Mouse (Mus musculus) large intestine, adult 2 months (tissue): ENCODE results near the gene Tpcn1. TPM values are rescaled to one million over a fixed set of nuclear protein-coding genes. Genes with fewer than 3 reads are reported as not detected.
"Not testable (repeated sequence)": the region's sequence is repeated elsewhere in the genome, so short reads cannot be mapped to it uniquely, and the experiment has no call there.

ENCODE experiments used
- DNase-seq: peaks from one replicate; pipeline ENCODE4 v3.0.0-alpha.2; 2012; ENCODE audit warnings: low read depth, low spot score
- WGBS: fragments of 180-500 bp; shearing (Covaris S2); methylation state at CpG from one replicate; pipeline ENCODE4 v1.1.7; 2018; 5-methylcytosine and 5-hydroxymethylcytosine counted together
- polyA plus RNA-seq: library from polyadenylated mRNA; depleted of rRNA; stranded (reverse); fragments of >200 nt; gene quantifications from 2 replicates; pipeline ENCODE4 v1.2.3, GENCODE M21; 2012

The Tpcn1 gene
- polyA plus RNA-seq, 1 experiment = 41.7 TPM

- WGBS = 77% methylated on average over 3 of the region's 3 CpGs
- DNase-seq = no peak
These were observed 65.8 kb downstream of the Tpcn1 start for GRCm38 (mm10) chr5:120522649-120523048.

- DNase-seq = no peak
- whole genome bisulfite sequencing = 24% methylated on average over 9 of the region's 9 CpGs
These were observed 70.9 kb downstream of the Tpcn1 start for GRCm38 (mm10) chr5:120517552-120517951.

GRCm38 (mm10) chr5:120516221-120516984 is 72.1 kb downstream of the Tpcn1 start:
- DNase-seq = no peak
- 54% methylated on average over 15 of the region's 15 CpGs for WGBS

GRCm38 (mm10) chr5:120515451-120515850 is 73.0 kb downstream of the Tpcn1 start:
- 71% methylated on average over 7 of the region's 7 CpGs for WGBS
- no peak for DNase-seq

- no peak for DNase-seq
These were observed 73.7 kb downstream of the Tpcn1 start for GRCm38 (mm10) chr5:120514754-120515153.

GRCm38 (mm10) chr5:120514031-120514677 is 74.3 kb downstream of the Tpcn1 start:
- 35% methylated on average over 9 of the region's 9 CpGs for WGBS
- DNase-seq = no peak

More at GRCm38 (mm10) chr5:120514754-120515153, 73.7 kb downstream of the Tpcn1 start:
- WGBS = 4% methylated on average over 4 of the region's 4 CpGs

GRCm38 (mm10) chr5:120512911-120513555 is 75.4 kb downstream of the Tpcn1 start:
- DNase-seq = no peak
- whole genome bisulfite sequencing = 66% methylated on average over 15 of the region's 15 CpGs

GRCm38 (mm10) chr5:120511643-120512220 is 76.7 kb downstream of the Tpcn1 start:
- 2% methylated on average over 14 of the region's 14 CpGs for WGBS
- no peak for DNase-seq

- WGBS = under 1% methylated on average over 35 of the region's 36 CpGs
- DNase-seq = no peak
These were observed 77.4 kb downstream of the Tpcn1 start, which contains the start of gene Slc8b1 for GRCm38 (mm10) chr5:120510982-120511642. Gene Slc8b1, plus strand, starts transcription at chr5:120511168.

GRCm38 (mm10) chr5:120507311-120507710 is 81.2 kb downstream of the Tpcn1 start:
- DNase-seq = no peak
- 77% methylated on average over 4 of the region's 4 CpGs for WGBS

GRCm38 (mm10) chr5:120506490-120506889 is 82.0 kb downstream of the Tpcn1 start:
- no peak for DNase-seq
- 59% methylated on average over 9 of the region's 9 CpGs for WGBS

- no peak for DNase-seq
- 39% methylated on average over 9 of the region's 9 CpGs for WGBS
These were observed 82.7 kb downstream of the Tpcn1 start for GRCm38 (mm10) chr5:120505781-120506180.

- peak; percentile 82 for DNase-seq
- WGBS = 14% methylated on average over 16 of the region's 16 CpGs
These were observed 83.1 kb downstream of the Tpcn1 start for GRCm38 (mm10) chr5:120505368-120505767.

- no peak for DNase-seq
- WGBS = 1% methylated on average over 54 of the region's 55 CpGs
These were observed 85.2 kb downstream of the Tpcn1 start, which contains the start of gene Plbd2 for GRCm38 (mm10) chr5:120503144-120503795. Gene Plbd2, minus strand, starts transcription at chr5:120503625.

GRCm38 (mm10) chr5:120502675-120503143 is 85.8 kb downstream of the Tpcn1 start:
- WGBS = 3% methylated on average over 12 of the region's 12 CpGs
- no peak for DNase-seq

GRCm38 (mm10) chr5:120502147-120502621 is 86.3 kb downstream of the Tpcn1 start:
- no peak for DNase-seq
- WGBS = 60% methylated on average over 9 of the region's 9 CpGs

GRCm38 (mm10) chr5:120500609-120501008 is 87.9 kb downstream of the Tpcn1 start:
- 87% methylated on average over 9 of the region's 9 CpGs for WGBS
- DNase-seq = not testable (repeated sequence)

- WGBS = 78% methylated on average over 4 of the region's 4 CpGs
- DNase-seq = no peak
These were observed 89.3 kb downstream of the Tpcn1 start for GRCm38 (mm10) chr5:120499202-120499601.

GRCm38 (mm10) chr5:120497071-120497470 is 91.4 kb downstream of the Tpcn1 start:
- WGBS = 93% methylated on average over 3 of the region's 3 CpGs
- DNase-seq = no peak
